10 mouse cellular contexts compared by ENCODE assay signal in the genomic region with DNA sequence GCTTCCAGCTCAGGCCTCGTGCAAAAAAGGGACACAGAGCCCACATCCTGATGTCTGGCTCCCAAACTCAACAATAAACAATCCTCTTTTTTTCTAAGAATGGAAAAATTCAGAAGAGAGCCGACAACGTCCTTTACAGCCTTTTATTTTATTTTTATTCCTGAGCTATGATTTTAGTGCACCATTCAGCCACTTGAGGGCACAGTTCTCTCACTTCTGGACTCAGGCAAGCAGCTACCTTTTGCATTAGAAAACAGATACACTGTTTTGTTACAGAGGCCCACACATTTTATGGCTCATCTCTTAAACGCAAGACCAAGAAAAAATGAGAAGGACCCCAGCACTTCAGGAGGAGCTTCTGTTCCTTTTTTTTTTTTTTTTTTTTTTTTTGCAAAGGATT.
DNase-seq lines count a peak whose midpoint lies in the region; ATAC-seq lines count a peak whose summit lies in the region.
"Had no signal": no experiment of that assay in that cellular context is flagged by ENCODE, and none has a peak within 500 bp of the region (broad histone marks: within the 10 kb centered on the region; RNA-seq: fewer than 3 reads in every experiment).

No protein-coding gene starts in this region.

- no peak overlapping the region for H3K4me2 ChIP-seq in hindbrain, embryonic 11.5 days (replicated peaks; ENCODE audit: low read depth, low read length)
- no peak overlapping the region for H3K4me2 ChIP-seq in hindbrain, embryonic 13.5 days
- H3K4me2 ChIP-seq in stomach, embryonic 16.5 days (ENCODE audit: low read depth, low read length) = peak overlapping the region; percentile 46
- H3K4me2 ChIP-seq: limb, embryonic 15.5 days had no signal

- no peaks in the 10 kb centered on the region for H3K4me1 ChIP-seq in hindbrain, embryonic 11.5 days (replicated peaks; ENCODE audit: control insufficient read depth, insufficient read depth, low read length)
- 0 out of 2 replicates have a peak, but pooled peaks cover 3% of the 10 kb centered on the region for H3K4me1 ChIP-seq in hindbrain, embryonic 13.5 days (replicated peaks)
- no peaks in the 10 kb centered on the region for H3K4me1 ChIP-seq in stomach, embryonic 16.5 days (ENCODE audit: control insufficient read depth, insufficient read depth, low read length)

- peak; percentile 33 for DNase-seq in hindbrain, embryonic 11.5 days (ENCODE audit: low spot score)
- peak; percentile 16 for DNase-seq in ovary, postnatal 14 days (ENCODE audit: low spot score)
- DNase-seq in ovary, adult 18-20 months (ENCODE audit: low spot score) = no peak
- peak; percentile 23 for DNase-seq in induced T-regulatory cell, adult 2 months (ENCODE audit: low read depth)
- DNase-seq in spleen, adult 12 weeks (ENCODE audit: low spot score) = no peak
- DNase-seq: adrenal gland, postnatal 36 days had no signal

- no peaks in the 10 kb centered on the region for H3K9me3 ChIP-seq in hindbrain, embryonic 11.5 days (ENCODE audit: control insufficient read depth, low read length)
- H3K9me3 ChIP-seq in hindbrain, embryonic 13.5 days = no peaks in the 10 kb centered on the region
- no peaks in the 10 kb centered on the region for H3K9me3 ChIP-seq in stomach, embryonic 16.5 days (replicated peaks; ENCODE audit: control insufficient read depth, low read length)
- H3K9me3 ChIP-seq: limb, embryonic 15.5 days had no signal

- no peak overlapping the region for H3K27ac ChIP-seq in hindbrain, embryonic 11.5 days (ENCODE audit: low read depth, low read length)
- no peak overlapping the region for H3K27ac ChIP-seq in hindbrain, embryonic 13.5 days
- no peak overlapping the region for H3K27ac ChIP-seq in stomach, embryonic 16.5 days (ENCODE audit: low read length)
- H3K27ac ChIP-seq: limb, embryonic 15.5 days had no signal

- no peaks in the 10 kb centered on the region for H3K36me3 ChIP-seq in hindbrain, embryonic 11.5 days (ENCODE audit: control insufficient read depth, insufficient read depth, low read length)
- no peaks in the 10 kb centered on the region for H3K36me3 ChIP-seq in hindbrain, embryonic 13.5 days
- no peaks in the 10 kb centered on the region for H3K36me3 ChIP-seq in stomach, embryonic 16.5 days (ENCODE audit: control insufficient read depth, insufficient read depth, low read length)
- H3K36me3 ChIP-seq: limb, embryonic 15.5 days had no signal

- no peak for ATAC-seq in hindbrain, embryonic 11.5 days (ENCODE audit: low FRiP score)
- no peak for ATAC-seq in hindbrain, embryonic 13.5 days (ENCODE audit: low FRiP score)
- ATAC-seq in stomach, embryonic 16.5 days (ENCODE audit: insufficient read depth, low FRiP score) = no peak
- ATAC-seq in granulocyte monocyte progenitor cell, adult 5-6 weeks (replicated peaks; ENCODE audit: poor library complexity, severe bottlenecking) = no peak

- WGBS in hindbrain, embryonic 11.5 days = 48% methylated on average over 4 of the region's 4 CpGs
- WGBS in hindbrain, embryonic 13.5 days = 47% methylated on average over 4 of the region's 4 CpGs
- WGBS in stomach, embryonic 16.5 days = 27% methylated on average over 4 of the region's 4 CpGs

- no peaks in the 10 kb centered on the region for H3K27me3 ChIP-seq in hindbrain, embryonic 11.5 days (ENCODE audit: control insufficient read depth, insufficient read depth, low read length)
- H3K27me3 ChIP-seq in hindbrain, embryonic 13.5 days = no peaks in the 10 kb centered on the region; the same call in 1 of the 2 replicates
- H3K27me3 ChIP-seq in stomach, embryonic 16.5 days (ENCODE audit: control insufficient read depth, insufficient read depth, low read length) = no peaks in the 10 kb centered on the region
- H3K27me3 ChIP-seq: limb, embryonic 15.5 days had no signal

- no peak overlapping the region for H3K9ac ChIP-seq in hindbrain, embryonic 11.5 days (ENCODE audit: low read depth, low read length)
- no peak overlapping the region for H3K9ac ChIP-seq in hindbrain, embryonic 13.5 days
- no peak overlapping the region for H3K9ac ChIP-seq in stomach, embryonic 16.5 days (ENCODE audit: low read length)
- H3K9ac ChIP-seq: limb, embryonic 15.5 days had no signal

- no peak overlapping the region for H3K4me3 ChIP-seq in hindbrain, embryonic 11.5 days (ENCODE audit: low read depth, low read length)
- H3K4me3 ChIP-seq in hindbrain, embryonic 13.5 days = no peak overlapping the region
- no peak overlapping the region for H3K4me3 ChIP-seq in stomach, embryonic 16.5 days (replicated peaks; ENCODE audit: low read length)
- H3K4me3 ChIP-seq: limb, embryonic 15.5 days had no signal

Comparison
In these comparisons a context has a peak if more than half of its experiments do, and no peak if none do; other contexts are left out.
1. DNase-seq: peak in hindbrain, embryonic 11.5 days (single experiment), ovary, postnatal 14 days (single experiment) and induced T-regulatory cell, adult 2 months (single experiment); none in ovary, adult 18-20 months (single experiment) and spleen, adult 12 weeks (single experiment).